Mouse (Mus musculus): ENCODE data around the gene Ttc9.
A peak's percentile ranks its signal among the peaks of the same experiment; 100 is the strongest.

Ttc9 gene

DNA sequence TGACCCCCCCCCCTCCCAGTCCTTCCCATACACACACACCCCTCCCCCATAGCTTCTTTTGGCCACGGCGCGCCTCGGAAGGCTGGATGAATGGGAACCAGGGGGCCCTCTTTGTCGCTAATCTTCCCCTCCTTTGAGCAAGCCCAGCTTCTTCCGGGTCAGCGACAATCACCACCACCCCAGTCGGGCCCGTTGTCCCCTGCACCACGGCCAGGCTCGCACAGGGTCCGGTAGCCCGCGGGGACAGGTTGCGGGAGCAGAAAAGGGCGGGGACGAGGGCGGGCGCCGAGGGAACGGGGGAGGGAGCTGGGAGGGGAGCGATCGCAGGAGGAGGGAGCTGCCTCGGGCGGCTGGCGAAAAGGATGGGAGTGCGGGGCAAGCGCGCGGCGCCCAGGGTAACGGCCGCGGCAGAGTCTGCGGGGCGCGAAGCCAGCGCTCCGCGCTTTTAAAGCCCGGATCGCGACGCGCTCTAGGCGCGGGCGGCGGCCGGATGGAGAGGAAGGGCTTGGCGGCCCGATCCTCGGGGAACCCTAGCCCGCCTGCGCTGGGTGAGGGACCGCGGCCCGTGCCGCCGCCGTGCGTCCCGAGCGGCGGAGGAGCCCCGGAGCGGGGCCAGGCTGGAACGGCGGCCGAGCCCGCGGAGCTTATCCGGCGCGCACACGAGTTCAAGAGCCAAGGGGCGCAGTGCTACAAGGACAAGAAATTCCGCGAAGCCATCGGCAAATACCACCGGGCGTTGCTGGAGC is at the start of gene Ttc9:
Gene Ttc9, plus strand, starts transcription at position 335 of the 746 bp plus-strand sequence.
- no peak for DNase-seq (ENCODE audit: low read depth in 2 of 2, low spot score in 2 of 2)

DNA sequence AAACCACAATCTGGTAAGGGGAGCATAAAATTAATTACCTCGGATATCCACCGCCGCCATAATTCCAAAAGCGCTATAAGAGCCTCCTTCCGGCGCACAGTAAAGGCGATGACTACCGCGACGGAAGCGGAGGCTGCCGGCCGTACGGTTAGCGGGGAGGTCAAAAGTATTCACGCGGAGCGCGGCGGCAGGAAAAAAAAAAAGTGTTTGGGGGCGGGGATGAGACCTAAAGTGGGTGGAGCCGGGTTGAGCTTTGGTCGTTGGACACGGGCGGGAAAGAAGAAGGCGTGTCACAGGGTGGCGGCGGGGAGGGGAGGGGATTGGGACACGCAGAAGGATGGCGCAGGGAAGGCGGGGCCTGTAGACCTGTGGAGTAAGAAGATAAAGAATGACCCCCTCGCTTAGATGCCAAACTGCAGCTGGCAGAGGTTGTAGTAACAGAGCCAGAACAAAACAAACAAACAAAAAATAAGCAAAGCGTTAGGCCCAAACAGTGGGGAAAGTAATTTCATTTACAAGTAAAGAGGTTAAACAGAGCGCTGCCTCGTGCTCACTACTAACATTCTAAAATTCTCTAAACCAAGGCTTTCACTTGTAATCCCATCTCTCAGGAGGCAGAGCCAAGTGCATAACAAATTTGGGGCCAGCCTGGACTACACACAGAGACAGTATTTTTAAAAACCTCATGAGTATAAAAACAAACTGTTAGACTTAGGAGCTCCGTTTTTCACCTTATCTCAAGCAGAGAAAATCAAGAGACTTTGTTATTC is 36.0 kb upstream of the Ttc9 start, which contains the start of gene Med6:
Gene Med6, minus strand, starts transcription at position 107 of the 770 bp plus-strand sequence.
- DNase-seq (ENCODE audit: low read depth in 2 of 2, low spot score in 2 of 2) = peak; percentile 84 to 91

DNA sequence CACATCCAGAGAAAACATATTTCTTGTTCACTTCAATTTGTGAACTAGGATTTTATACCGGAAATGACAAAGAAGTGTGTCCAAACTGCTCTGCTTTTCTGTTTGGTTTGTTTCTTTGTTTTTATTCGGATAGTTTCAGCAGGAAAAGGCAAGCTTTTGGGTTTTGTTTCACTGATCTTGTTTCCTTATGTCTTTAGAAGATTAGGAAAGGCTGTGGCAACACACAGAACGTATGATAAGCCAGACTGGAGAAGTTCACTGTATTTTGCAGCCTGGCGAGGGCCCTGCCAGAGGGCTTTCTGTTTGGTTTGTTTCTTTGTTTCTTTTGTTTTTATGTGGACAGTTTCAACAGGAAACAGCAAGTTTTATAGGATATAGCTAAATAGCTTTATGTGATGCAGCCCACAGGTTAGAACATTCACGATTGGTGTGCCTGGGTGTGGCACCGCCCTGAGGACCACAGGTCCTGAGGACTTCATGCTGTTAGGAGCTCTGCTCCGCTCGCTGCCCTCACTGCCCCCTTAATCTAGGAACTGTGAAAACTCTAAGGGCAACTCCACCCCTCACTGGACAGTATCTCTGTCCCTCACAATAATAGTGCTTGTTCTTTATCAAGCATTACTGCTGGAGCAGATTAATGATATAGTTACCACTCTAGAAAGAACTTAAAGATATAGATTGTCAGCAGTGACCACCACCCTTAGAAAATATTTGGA is 34.3 kb upstream of the Ttc9 start:
- DNase-seq (ENCODE audit: low read depth in 2 of 2, low spot score in 2 of 2) = no peak

- DNase-seq (ENCODE audit: low read depth in 2 of 2, low spot score in 2 of 2) = no peak
Measured at GRCm38 (mm10) chr12:81604995-81605784, 25.9 kb upstream of the Ttc9 start.

GRCm38 (mm10) chr12:81609445-81609844 is 21.6 kb upstream of the Ttc9 start:
- DNase-seq (ENCODE audit: low read depth in 2 of 2, low spot score in 2 of 2) = no peak

GRCm38 (mm10) chr12:81615807-81616206 is 15.2 kb upstream of the Ttc9 start:
- DNase-seq (ENCODE audit: low read depth in 2 of 2, low spot score in 2 of 2) = no peak

DNA sequence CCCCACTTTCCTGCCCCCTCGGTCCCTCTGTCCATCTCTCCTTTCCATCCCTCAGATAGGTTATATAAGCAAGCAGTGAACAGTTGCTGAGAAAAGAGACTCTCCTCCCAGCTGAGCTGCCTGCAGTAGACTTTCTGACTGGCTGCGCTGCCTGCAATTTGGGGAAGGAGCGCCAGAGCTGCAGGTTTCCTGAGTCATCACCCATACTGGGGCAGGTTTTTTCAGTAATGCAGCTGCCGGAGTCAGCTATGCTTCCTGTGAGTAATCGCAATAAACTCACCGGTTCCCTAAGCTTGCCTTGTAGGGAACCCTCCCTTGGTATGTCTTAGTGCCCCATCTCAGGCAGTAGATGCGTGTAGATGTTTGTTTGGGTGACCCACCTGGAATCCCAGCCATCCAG is 14.1 kb upstream of the Ttc9 start:
- DNase-seq (ENCODE audit: low read depth in 2 of 2, low spot score in 2 of 2) = no peak

GRCm38 (mm10) chr12:81619302-81619701 is 11.7 kb upstream of the Ttc9 start:
- DNase-seq (ENCODE audit: low read depth in 2 of 2, low spot score in 2 of 2) = peak; percentile 42 to 67

GRCm38 (mm10) chr12:81623377-81623776 is 7.7 kb upstream of the Ttc9 start:
- DNase-seq (ENCODE audit: low read depth in 2 of 2, low spot score in 2 of 2) = no peak

DNA sequence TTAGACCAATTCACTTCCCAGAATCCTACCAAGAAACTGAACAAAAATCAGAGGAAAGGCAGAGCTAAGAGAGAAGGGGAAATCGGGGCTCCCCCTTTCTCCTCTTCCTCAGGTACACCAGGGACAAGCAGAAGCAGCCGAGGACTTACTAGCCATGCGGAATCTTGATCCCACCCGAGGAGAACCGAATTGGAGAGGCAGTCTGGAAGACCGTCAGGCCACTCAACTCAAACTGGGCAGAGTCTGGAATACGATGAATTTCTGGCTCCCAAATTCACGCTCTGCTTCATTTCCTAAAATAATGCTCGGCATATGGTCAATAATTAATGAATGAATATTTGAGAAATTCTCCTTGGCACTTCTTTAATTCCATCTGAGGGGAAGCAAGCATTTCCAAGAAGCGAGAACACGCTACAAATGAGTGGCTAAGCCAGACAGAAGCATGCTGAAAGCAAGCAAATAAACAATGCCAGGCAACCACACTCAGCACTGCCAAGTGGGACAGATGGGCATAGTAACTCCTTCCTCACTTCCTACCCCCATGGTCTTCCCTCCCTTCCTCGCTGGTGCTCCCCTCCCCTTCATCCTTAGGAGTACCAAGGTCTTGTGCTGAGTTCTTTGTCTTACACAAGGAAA is 4.7 kb upstream of the Ttc9 start:
- no peak for DNase-seq (ENCODE audit: low read depth in 2 of 2, low spot score in 2 of 2)

DNA sequence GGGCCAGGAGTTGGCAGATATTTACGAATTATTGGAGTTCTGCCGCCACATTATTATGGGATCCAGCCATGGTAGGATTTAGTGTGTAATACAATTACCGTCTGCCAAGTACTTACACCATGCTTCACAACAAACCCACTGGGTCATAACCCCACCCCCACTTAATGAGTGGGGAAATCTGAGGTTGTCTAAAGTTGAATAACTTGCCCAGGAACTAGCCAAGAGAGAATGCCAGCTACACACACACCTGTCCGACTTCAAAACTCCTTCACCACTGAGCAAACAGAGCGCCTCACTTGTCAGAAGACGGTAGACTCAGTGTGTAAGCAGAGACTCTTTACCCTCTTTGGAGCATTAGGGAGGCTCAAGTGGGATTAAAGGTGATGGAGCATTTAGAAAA is 3.6 kb upstream of the Ttc9 start:
- DNase-seq (ENCODE audit: low read depth in 2 of 2, low spot score in 2 of 2) = no peak

DNA sequence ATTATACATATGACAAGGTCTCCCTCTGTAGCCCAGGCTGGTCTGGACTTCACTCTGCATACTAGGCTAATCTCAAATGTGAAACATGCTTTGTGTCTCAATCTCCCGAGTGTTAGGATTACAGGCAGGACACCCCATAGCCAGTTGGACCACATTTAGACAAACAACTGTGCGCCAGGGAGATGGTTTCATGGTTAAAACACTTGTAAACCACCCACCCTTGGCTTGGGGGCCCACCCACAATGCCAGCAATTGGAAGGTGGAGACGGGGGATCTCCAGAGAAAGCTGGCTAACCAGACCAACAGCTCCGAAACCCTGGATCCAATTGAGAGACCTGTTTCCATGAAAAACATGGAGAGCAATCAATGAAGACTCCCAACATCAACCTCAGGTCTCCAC is 3.0 kb upstream of the Ttc9 start:
- DNase-seq (ENCODE audit: low read depth in 2 of 2, low spot score in 2 of 2) = no peak

DNA sequence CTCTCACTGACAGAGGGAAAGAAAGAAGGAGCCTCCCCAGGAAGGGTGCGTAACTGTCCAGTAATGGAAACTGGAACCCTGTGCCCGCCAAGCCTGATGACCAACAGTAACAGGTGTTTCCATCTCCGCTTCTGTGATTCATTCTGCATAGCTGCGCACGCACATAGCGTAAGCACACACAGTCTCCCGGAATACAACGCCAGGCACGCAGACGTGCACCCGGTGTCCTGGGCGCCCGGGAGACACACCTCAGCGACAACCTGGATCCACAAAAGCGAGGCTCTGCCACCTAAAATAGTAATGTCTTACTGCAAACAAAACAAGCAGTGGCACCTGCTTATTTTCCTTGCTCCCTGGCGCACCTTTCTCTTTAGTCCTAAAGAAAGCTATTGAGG is 532 bp upstream of the Ttc9 start:
- DNase-seq (ENCODE audit: low read depth in 2 of 2, low spot score in 2 of 2) = no peak

DNA sequence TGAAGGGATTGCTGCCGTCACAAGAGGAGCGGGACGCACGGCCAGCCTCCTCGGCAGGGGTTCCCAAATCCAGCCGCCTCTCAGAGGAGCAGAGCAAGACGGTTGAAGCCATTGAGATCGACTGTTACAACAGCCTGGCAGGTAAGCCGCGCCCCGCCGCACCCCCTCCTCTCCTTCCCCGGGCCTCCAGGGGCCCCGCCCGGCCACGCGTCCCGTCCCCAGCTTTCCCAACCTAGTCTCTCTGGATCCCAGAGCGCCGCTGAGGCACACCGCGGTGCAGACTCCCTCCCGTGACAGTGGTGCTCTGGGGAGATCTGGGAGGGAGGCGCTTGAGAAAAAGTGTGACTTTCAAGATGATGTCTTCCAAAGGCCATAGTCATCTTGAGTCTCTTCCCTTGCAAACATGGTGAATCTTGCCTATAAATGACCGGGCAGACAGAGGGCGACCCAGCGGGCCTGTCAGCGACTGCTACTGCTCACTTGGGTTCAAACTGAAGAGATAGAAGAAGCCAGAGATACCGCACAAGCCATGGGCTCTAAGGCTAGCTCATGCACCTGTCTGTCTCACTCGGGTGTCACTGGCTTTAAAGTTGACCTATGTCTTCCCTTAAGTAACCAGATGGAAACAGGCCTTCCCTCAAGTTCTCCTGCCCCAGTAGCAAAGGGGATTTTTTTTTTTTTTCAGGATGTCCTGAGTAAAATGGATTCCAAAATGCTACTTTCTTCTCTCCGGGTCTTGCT is 782 bp downstream of the Ttc9 start:
- DNase-seq (ENCODE audit: low read depth in 2 of 2, low spot score in 2 of 2) = no peak

DNA sequence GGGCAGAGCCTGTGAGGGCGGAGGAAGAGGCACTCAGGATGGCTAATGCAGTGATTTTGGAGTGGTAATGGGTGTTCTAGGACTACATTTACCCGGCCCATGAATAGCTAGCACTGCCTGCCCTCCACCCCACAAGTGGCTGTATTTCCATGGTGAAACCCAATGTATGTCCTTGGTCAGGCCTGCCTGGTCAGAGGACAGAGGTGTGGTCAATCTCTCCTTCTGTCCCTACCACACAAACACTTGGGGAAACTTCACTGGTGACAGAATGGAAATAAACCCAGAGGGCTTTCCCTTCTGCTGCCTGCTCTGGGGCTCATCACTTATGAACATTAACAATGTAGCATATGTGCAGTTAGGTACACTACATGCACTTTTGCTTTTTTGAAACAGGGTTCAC is 2.2 kb downstream of the Ttc9 start:
- DNase-seq (ENCODE audit: low read depth in 2 of 2, low spot score in 2 of 2) = no peak

- DNase-seq (ENCODE audit: low read depth in 2 of 2, low spot score in 2 of 2) = no peak
Measured at GRCm38 (mm10) chr12:81640656-81641055, 9.6 kb downstream of the Ttc9 start.

DNA sequence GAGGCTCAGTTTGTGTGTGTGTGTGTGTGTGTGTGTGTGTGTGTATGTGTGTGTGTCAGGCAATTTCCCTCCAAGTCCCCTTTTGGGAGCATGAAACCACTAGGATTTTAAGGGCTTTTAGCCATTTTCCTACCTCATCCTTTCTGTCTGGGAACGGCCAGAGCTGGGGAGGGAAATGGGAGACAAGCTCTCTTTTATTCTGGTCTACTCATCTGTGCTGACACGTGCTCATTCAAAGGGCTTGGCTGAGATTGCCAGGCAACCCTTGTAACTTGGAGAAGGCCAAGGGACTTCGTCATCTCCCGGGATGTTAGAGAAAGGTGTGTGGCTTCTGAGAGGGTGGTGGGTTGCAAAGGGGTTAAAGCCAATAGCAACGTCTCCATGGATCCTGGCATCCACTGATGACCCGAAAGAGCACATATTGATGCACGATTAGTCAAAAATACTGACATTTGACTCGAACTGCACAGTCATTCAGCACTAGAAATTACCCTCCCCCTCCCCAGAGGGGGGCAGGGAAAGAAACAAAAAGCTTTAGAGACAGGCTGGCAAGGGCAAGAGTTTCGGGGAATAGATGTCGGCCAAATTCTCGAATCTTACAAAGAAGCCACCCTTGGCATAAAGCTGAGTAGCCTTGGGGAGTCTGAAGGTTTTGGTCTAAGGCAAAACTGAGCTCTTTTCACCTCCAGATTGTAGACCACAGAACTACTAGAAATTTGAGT is 11.5 kb downstream of the Ttc9 start:
- DNase-seq (ENCODE audit: low read depth in 2 of 2, low spot score in 2 of 2) = no peak

DNA sequence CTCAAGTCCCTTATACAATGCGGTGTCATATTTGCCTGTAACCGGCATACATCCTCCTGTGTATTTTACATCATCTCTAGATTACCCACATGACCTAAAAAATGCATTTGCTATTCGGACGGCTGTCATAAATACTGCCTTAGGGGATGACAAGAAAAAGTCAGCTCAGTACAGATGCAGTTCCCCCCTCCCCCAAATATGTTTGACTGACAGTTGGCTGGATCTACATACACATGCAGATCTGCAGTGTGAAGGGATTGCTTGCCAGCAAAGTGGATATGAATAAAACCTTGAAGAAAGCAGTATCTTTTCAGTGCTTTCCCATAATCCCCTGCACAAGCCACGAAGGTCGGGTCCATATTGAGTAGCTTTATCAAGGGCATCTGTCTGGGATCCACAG is 15.8 kb downstream of the Ttc9 start:
- no peak for DNase-seq (ENCODE audit: low read depth in 2 of 2, low spot score in 2 of 2)

GRCm38 (mm10) chr12:81653344-81653743 is 22.3 kb downstream of the Ttc9 start:
- no peak for DNase-seq (ENCODE audit: low read depth in 2 of 2, low spot score in 2 of 2)
